Mouse (Mus musculus) frontal cortex, adult (tissue): ENCODE results near the gene Nectin3.

Experiments
- ATAC-seq: cut with Nextera tagmentation; 2 replicates; pipeline ENCODE4 v1.9.2; 2017; ENCODE audit warnings: mild to moderate bottlenecking, moderate library complexity, mixed read lengths; ENCODE audit not compliant: low TSS enrichment

Gene Nectin3

GRCm38 (mm10) chr16:46498421-46498789 lies at the start of gene Nectin3:
Nectin3 (minus strand) TSS chr16:46498525.
- no peak for ATAC-seq

GRCm38 (mm10) chr16:46538092-46538491 lies 39.8 kb upstream of the Nectin3 start:
- no peak for ATAC-seq

DNA sequence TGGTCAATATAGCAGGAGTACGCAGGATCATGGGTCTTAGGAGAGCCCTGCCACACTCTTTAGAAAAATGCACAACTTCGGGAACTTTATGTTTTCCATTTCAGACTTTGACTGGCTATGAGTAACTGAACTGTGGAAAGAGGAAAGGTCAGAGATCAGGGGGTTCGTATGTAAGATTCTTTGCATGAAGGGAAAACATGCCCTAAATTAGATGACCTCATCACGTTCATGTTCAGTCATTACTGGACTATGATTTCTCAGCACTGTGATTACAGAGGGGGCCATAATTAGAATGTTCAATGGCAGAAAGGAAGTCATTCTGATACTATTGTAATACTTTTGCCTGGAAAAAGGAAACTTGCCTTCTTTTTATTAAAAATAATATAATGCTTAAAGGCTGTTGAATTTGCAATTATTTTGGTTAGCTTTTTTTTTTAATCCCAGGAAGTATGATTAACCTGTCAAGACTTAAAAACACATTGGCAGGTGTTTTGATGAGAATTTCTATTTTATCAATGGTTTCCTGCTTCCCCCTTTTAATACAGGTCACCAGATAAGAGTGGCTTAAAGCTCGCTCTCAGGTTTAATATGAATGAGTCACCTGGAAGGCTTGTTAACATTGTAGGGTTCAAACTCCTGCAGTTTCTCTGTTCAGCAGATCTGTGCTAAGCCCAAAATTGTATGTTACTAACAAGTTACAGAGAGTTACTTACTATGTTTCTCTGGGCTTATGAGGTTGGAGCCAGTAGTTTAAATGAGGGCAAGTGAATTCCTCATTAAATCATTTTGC lies 34.3 kb upstream of the Nectin3 start:
- no peak for ATAC-seq

- no peak for ATAC-seq
Observed at GRCm38 (mm10) chr16:46531023-46531422, 32.7 kb upstream of the Nectin3 start.

GRCm38 (mm10) chr16:46520885-46521417 lies 22.6 kb upstream of the Nectin3 start:
- ATAC-seq: no peak

DNA sequence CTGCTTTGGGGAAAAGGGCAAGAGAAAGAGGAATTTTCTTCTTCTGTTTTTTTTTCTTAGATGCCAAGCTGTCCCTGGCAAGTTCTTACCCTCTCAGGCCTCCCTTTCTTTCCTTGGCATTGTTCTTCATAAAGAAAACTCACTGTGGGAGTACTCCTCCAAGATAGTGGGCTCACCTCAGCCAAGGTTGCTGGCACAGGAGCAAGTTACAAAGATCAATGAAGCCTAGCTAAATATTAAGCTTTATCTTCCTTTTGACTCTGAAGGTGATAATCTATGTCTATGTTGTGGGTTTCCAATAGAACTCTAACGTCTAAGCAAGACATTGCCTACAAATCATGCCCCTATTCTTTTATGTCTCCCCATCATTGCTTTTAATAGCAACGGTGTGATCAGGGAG lies 21.3 kb upstream of the Nectin3 start:
- no peak for ATAC-seq

- ATAC-seq: no peak
Observed at GRCm38 (mm10) chr16:46507944-46508333, 9.6 kb upstream of the Nectin3 start.

DNA sequence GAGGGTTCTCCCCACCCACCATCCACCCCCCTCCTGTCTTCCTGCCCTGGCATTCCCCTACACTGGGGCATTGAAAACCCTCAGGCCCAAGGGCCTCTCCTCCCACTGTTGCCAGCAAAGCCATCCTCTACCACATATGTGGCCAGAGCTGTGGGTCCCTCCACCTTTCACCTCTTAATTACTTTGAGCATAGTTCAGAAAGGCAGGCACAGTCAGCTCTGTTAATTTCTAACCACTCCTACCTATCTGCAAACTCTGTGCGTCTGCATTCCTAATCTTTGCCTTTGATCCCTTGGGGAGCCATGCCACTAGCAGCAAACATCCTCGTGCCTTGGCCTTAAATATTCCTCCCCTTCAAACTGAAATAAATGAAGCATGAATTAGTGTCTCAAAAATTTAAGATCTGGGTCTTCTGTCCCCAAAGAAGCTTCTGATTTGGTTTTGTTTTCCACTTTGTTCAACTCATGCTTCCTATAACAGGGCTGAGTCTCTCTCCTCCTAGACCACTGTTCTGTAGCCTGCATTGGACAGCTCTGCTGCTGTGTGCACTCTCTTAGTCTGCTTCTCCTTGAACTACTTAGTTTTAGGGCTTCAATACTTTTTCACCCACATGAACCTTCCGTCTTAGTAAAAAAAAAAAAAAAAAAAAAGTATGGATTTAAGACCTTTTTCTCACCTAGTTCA lies 9.1 kb upstream of the Nectin3 start:
- ATAC-seq: no peak

GRCm38 (mm10) chr16:46504006-46504405 lies 5.7 kb upstream of the Nectin3 start:
- no peak for ATAC-seq

GRCm38 (mm10) chr16:46502311-46502710 lies 4.0 kb upstream of the Nectin3 start:
- ATAC-seq: no peak

DNA sequence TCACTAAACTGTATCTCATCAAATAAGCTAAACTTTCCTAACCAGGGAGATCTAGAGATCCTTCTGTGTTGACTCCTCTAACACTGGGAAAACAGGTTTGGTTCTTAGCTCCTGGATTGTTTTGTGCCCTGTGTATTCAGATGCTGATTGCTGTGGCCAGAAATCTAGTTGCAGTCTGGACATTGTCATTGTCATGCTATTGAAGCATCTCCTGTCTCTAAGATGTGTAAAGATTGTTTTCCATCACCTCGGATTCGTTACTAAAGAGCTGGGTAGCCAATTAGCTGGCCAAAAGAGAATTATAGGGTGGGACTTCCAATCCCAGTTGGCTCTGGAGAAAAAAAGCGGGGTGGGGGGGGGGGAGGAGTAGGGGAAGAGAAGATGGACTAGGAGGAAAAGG lies 2.4 kb upstream of the Nectin3 start:
- no peak for ATAC-seq

- peak; percentile 49 for ATAC-seq
Observed at GRCm38 (mm10) chr16:46497686-46498420, 472 bp downstream of the Nectin3 start.

- ATAC-seq: peak; percentile 77
Observed at GRCm38 (mm10) chr16:46496889-46497685, 1.2 kb downstream of the Nectin3 start.

GRCm38 (mm10) chr16:46496031-46496868 lies 2.1 kb downstream of the Nectin3 start:
- ATAC-seq: peak; percentile 4; the same call in 1 of the 2 replicates

DNA sequence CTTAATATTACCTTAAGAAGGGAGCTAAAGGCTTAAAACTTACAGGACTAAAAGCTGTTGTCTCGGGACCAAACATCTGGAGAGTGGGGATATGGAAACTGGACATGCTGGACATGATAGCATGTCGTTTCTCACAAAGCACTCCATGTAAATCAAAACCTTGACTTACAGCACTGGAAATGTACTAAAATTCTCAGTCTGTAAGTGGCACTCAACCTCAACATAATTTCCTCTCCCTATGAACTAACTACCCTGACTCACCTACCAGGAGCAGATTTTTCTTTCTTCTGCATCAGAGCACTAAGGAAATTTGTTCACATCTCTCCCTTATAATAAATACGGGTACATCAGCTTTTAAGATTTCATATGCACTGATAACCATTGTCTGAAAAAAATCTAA lies 3.1 kb downstream of the Nectin3 start:
- no peak for ATAC-seq

- ATAC-seq: peak; percentile 92
Observed at GRCm38 (mm10) chr16:46487436-46488097, 10.8 kb downstream of the Nectin3 start.

DNA sequence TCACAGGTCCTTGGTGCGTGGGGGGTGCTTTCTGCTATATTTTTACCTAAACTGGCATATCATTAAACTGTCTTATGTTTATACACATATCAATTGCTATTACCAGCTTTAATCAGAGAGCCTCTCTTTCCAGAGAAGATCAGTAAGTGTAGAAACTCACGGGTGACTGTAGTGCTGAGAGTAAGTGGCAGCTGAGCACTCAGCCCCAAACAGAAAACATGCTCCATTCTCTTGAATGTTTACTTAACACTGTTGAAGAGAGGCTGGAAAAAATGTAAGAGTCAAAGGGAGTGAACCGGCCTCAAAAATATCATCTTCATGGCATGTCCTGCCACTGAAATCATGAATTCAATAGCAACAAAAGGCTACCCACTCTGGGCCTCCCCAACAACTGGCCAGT lies 21.0 kb downstream of the Nectin3 start:
- peak; percentile 61 for ATAC-seq

DNA sequence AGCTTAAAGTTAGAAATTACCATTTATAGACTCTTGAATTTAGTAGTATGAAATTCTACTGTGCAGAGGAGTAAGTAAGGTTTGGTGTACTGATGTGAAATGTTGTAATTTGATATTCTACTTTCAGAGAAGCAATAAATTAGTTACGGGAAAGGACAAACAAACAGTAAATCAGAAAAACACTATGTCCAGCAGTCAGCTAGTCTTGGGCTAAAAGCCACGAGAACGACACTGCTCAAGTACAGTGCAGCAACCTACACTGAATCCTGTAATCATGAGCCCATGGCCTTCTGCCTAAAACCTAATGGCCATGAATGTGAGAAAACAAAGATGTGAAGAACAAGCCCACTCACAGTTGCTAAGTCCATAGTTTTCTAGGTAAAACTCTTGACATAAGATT lies 46.9 kb downstream of the Nectin3 start:
- no peak for ATAC-seq

- no peak for ATAC-seq
Observed at GRCm38 (mm10) chr16:46449013-46449412, 49.3 kb downstream of the Nectin3 start.

- ATAC-seq: no peak
Observed at GRCm38 (mm10) chr16:46431317-46431716, 67.0 kb downstream of the Nectin3 start.
